Mouse (Mus musculus) small intestine, adult 2 months (tissue): Measurements from ENCODE around the gene Gm45623. TPM values are rescaled to one million over a fixed set of nuclear protein-coding genes. Genes with fewer than 3 reads are reported as not detected.

Experiments
- H3K27ac ChIP-seq: fragments of 200-500 bp; 2 replicates; pipeline ENCODE4 v1.5.1; 2012; ENCODE audit warnings: low read depth, low read length, control low read depth, inconsistent platforms; ENCODE audit not compliant: insufficient read depth
- H3K27me3 ChIP-seq: fragments of 200-500 bp; 2 replicates; pipeline ENCODE4 v1.6.1; 2012; ENCODE audit warnings: mild to moderate bottlenecking, moderate library complexity, low read length, inconsistent platforms; ENCODE audit not compliant: control insufficient read depth, insufficient read depth
- H3K36me3 ChIP-seq: fragments of 200-500 bp; 2 replicates; pipeline ENCODE4 v1.6.1; 2012; ENCODE audit warnings: mild to moderate bottlenecking, low read length, control low read depth, inconsistent platforms; ENCODE audit not compliant: control insufficient read depth, insufficient read depth
- H3K4me1 ChIP-seq: fragments of 200-500 bp; 2 replicates; pipeline ENCODE4 v1.6.1; 2012; ENCODE audit warnings: low read length, inconsistent platforms, mixed read lengths; ENCODE audit not compliant: control insufficient read depth, insufficient read depth, insufficient read length
- H3K4me3 ChIP-seq: fragments of 200-500 bp; 2 replicates; pipeline ENCODE4 v1.5.1; 2012; ENCODE audit warnings: low read depth, mild to moderate bottlenecking, control low read depth, inconsistent platforms, low read length, moderate library complexity
- CTCF ChIP-seq: fragments of 200-500 bp; IDR thresholded peaks from 2 replicates; pipeline ENCODE4 v1.5.1; 2012; ENCODE audit warnings: low read depth, mild to moderate bottlenecking, control low read depth, inconsistent platforms, low read length, moderate library complexity, mixed read lengths; ENCODE audit not compliant: insufficient replicate concordance, insufficient read length; ENCODE audit errors: extremely low read depth
- POLR2A ChIP-seq: fragments of 200-500 bp; IDR thresholded peaks from 2 replicates; pipeline ENCODE4 v1.6.1; 2012; ENCODE audit warnings: low read depth, mild to moderate bottlenecking, control low read depth, inconsistent platforms, low read length, moderate library complexity
- WGBS: fragments of 180-500 bp; shearing (Covaris S2); methylation state at CpG from one replicate; pipeline ENCODE4 v1.1.7; 2018; 5-methylcytosine and 5-hydroxymethylcytosine counted together
- polyA plus RNA-seq: library from polyadenylated mRNA; depleted of rRNA; stranded (reverse); fragments of >200 nt; gene quantifications from 2 replicates; pipeline ENCODE4 v1.2.3, GENCODE M21; 2012

Gm45623 gene
- polyA plus RNA-seq, 1 experiment: 0.23 TPM

DNA sequence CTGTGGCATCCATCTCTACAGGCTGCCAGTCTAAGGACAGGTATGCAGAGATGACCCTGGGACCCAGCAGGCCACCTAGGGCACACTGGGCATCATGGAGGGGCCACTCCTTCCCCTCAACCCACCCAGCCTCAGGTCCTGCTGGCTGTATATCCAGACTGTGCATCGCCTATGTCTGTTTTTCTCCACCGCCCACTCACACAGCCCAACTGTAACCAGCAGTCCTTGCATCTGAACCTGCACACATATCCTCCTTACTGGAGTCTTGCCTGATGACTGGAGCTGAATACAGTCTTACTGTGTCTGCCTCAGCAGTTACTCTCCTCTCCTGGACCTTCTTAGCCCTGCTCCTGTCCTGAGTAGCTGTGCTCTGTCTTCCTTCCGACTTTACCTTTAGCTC lies 28.1 kb upstream of the Gm45623 start:
- no peak overlapping the region for H3K27ac ChIP-seq
- TF ChIP-seq CTCF (no peak), POLR2A (no peak)
- 90% methylated on average over 3 of the region's 3 CpGs for WGBS
- no peaks in the 10 kb centered on the region for H3K27me3 ChIP-seq
- H3K36me3 ChIP-seq: no peaks in the 10 kb centered on the region
- H3K4me1 ChIP-seq: no peaks in the 10 kb centered on the region
- H3K4me3 ChIP-seq: no peak overlapping the region

DNA sequence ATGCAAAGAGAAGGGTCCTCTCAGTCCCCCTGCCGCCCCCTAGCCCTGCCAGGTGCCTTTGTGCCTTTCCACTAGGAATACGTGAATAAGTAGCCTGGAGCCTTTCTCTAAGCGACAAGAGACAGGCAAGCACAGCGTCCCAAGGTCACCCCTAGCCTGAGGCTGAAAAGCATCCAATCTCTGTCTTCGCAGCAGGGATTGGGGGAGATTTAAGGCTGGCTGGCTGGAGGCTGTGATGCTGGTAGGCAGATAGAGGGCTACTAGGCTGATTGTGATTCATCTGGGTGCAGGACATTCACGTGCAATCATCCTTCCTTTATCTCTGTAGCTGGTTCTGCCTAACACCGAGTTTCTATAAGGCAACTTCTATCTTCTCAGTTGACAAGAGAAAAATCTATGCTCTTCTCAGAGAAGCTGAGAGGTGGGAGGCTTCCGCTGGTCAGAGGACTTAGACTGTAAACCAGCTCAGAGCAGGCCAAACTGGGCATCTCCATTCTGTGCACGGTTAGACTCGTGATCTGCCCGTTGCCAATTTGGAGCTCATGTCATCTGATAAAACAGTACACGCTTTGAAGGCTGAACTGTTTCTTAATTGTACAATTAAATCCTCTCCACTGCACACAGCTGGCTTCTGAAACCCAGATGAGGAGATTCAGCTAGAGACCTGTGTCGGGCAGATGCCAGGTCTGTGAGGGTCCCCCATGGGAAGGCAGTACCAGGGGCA lies 27.3 kb upstream of the Gm45623 start:
- Histone ChIP-seq H3K4me1 (no peaks in the 10 kb centered on the region), H3K27ac (no peak overlapping the region), H3K36me3 (no peaks in the 10 kb centered on the region), H3K27me3 (no peaks in the 10 kb centered on the region), H3K4me3 (no peak overlapping the region)
- TF ChIP-seq POLR2A: no peak
- TF ChIP-seq CTCF: no peak
- 67% methylated on average over 13 of the region's 13 CpGs for WGBS

DNA sequence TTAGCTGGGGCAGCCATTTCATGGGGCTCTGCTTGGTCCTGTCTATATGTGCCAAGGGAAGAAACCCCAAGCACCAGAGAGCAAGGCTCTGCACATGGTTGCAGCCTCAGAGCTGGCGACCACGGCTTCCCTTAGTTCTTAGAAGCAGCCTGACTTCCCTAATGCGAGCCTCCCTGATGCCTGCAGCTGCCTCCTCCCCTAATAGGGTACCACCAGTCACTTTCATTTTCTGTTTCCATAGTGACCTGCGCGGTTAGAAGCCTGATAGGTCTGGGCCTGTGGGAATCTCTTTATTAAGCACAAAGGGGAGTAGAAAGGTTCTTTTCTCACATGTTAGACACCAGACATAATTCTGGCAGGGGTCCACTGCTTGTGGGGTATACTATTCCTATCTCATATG lies 20.7 kb upstream of the Gm45623 start:
- Histone ChIP-seq H3K36me3 (no peaks in the 10 kb centered on the region), H3K27me3 (no peaks in the 10 kb centered on the region; the same call in 1 of the 2 replicates), H3K27ac (no peak overlapping the region), H3K4me1 (peaks cover 3% of the 10 kb centered on the region; the same call in 1 of the 2 replicates), H3K4me3 (no peak overlapping the region)
- TF ChIP-seq CTCF: no peak
- no peak for TF ChIP-seq POLR2A
- WGBS: 22% methylated on average over 5 of the region's 5 CpGs

DNA sequence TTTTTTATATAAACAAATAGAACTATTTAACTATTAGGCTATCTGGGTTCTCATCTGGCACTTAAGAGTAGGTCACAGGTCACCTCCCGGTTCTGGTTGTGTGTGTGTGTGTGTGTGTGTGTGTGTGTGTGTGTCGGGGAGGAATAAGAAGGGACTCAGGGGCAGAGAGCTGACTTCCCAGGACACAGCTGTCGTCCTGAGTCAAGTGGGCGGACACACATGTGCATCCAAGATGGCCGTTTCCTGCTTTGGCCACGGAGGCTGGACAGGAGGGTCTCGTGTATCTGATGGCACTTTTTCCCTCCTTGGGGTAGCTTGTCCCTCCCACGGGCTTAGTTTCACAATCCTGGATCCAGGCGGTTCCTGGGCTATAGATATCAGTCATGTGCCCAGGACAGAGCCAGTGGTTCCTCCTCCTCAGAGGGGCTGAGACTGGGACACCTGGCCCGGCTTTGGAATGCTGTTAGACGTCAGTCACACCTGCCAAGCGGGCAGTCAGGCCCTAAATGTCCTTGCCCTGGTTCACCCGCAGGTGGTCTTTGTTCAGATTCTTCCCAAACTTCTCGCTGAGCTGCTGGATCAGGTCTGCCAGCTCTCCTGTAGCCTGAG lies 19.7 kb upstream of the Gm45623 start:
- H3K4me3 ChIP-seq: no peak overlapping the region
- H3K27ac ChIP-seq: no peak overlapping the region
- TF ChIP-seq CTCF (no peak), POLR2A (no peak)
- H3K4me1 ChIP-seq: peaks cover 3% of the 10 kb centered on the region; the same call in 1 of the 2 replicates
- 51% methylated on average over 14 of the region's 14 CpGs for WGBS
- H3K27me3 ChIP-seq: no peaks in the 10 kb centered on the region; the same call in 1 of the 2 replicates
- no peaks in the 10 kb centered on the region for H3K36me3 ChIP-seq

DNA sequence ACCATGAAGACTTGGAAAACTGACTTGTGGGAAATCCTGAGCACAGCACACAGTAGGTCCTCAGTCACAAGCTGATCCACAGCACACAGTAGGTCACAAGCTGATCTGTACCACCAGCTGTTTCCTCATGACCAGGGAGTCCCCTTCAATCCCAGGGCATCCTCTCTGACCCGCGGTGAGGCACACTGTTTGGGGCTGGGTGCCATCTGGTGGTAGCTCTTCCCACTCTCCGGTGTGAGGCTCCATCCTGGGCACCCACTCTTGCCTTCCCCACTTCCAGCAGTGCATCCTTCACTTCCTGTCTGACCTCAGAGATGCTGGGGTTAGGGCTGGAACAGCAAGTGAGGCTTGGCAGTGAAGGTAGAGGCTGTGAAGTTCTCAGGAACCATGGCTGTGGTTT lies 19.0 kb upstream of the Gm45623 start:
- H3K27me3 ChIP-seq: no peaks in the 10 kb centered on the region; the same call in 1 of the 2 replicates
- peaks cover 3% of the 10 kb centered on the region; the same call in 1 of the 2 replicates for H3K4me1 ChIP-seq
- no peak overlapping the region for H3K27ac ChIP-seq
- no peaks in the 10 kb centered on the region for H3K36me3 ChIP-seq
- 39% methylated on average over 3 of the region's 3 CpGs for WGBS
- TF ChIP-seq POLR2A (no peak), CTCF (no peak)
- H3K4me3 ChIP-seq: no peak overlapping the region

DNA sequence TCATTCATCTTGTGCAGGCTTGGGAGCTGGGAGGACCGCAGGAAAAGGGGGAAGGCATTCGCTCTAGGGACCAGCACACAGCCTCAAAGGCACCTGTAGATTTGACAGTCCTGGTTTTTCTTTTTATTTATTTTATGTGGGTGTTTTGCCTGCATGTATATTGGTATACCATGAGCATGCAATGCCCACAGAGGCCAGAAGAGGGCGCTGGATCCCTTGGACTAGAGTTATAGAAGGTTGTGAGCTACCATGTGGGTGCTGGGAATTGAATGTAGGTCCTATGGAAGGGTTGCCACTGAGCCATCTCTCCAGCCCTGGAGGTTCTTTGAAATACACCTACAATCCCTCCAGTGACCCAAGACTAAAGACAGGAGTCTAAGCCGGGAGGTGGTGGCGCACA lies 17.2 kb upstream of the Gm45623 start:
- H3K4me3 ChIP-seq: no peak overlapping the region
- no peak overlapping the region for H3K27ac ChIP-seq
- TF ChIP-seq POLR2A (no peak), CTCF (0 out of 2 replicates have a peak, but pooled peaks have one; percentile 19)
- WGBS: 69% methylated on average over 5 of the region's 5 CpGs
- no peaks in the 10 kb centered on the region; the same call in 1 of the 2 replicates for H3K27me3 ChIP-seq
- H3K4me1 ChIP-seq: peaks cover 3% of the 10 kb centered on the region; the same call in 1 of the 2 replicates
- no peaks in the 10 kb centered on the region for H3K36me3 ChIP-seq

DNA sequence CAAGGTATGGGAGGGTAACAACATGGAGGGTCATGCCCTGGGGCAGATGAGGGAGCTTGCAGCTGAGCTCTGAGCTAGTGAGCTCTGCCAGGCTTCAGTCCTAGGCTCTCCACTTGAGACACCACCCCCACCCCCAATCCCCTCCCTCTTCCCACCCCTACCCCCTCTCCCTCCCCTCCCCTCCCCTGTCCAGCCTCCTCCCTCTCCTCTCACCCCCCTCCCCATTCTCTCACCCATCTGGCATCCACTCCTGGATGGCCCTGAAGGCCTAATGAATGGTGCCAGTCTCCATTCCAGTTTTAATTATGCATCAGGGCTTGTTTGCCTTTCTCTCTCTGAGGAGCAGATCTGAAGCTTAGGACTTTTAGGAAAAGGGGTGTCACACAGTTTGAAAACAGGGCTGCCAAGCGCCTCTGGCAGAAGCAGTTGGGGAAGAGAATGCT lies 16.5 kb upstream of the Gm45623 start:
- TF ChIP-seq POLR2A: no peak
- TF ChIP-seq CTCF: no peak
- H3K36me3 ChIP-seq: no peaks in the 10 kb centered on the region
- peaks cover 3% of the 10 kb centered on the region; the same call in 1 of the 2 replicates for H3K4me1 ChIP-seq
- no peaks in the 10 kb centered on the region; the same call in 1 of the 2 replicates for H3K27me3 ChIP-seq
- no peak overlapping the region for H3K27ac ChIP-seq
- WGBS: 81% methylated on average over 1 of the region's 1 CpGs
- no peak overlapping the region for H3K4me3 ChIP-seq
